In the genomic region with DNA sequence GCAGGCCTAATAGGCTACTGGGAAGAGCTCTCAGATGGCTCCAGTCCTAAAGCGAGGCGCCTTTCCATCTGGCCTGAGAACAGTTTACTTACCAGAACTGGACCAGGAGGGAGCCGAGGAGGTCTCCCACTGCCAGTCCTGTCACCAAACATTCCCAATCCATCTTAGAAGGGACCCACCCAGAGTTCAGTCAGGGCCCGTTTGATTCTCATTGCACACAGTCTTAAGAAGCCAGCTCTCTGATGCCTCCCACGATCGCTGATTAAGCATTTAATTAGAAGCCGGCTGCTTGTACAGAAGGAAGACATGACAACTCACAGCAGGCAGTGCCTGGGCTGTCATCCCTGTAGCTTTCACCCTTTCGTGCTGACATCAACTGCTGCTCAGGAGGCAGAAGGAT, we compare ENCODE assay signal across 12 mouse cellular contexts.
DNase-seq lines count a peak whose midpoint lies in the region; ATAC-seq lines count a peak whose summit lies in the region.
"Had no signal": no experiment of that assay in that cellular context is flagged by ENCODE, and none has a peak within 500 bp of the region (broad histone marks: within the 10 kb centered on the region; RNA-seq: fewer than 3 reads in every experiment).

No protein-coding gene starts in this region.

- no peak overlapping the region for H3K4me3 ChIP-seq in lung, embryonic 16.5 days (ENCODE audit: low read length)
- H3K4me3 ChIP-seq: embryonic facial prominence, embryonic 13.5 days; liver, embryonic 13.5 days had no signal

- peak overlapping the region; percentile 25 for H3K27ac ChIP-seq in lung, embryonic 16.5 days (ENCODE audit: low read length)
- H3K27ac ChIP-seq: embryonic facial prominence, embryonic 13.5 days; liver, embryonic 13.5 days had no signal

- no peak overlapping the region for H3K4me2 ChIP-seq in lung, embryonic 16.5 days (ENCODE audit: low read depth, low read length)
- H3K4me2 ChIP-seq: embryonic facial prominence, embryonic 13.5 days; liver, embryonic 13.5 days had no signal

- H3K9ac ChIP-seq in lung, embryonic 16.5 days (ENCODE audit: low read length): no peak overlapping the region
- H3K9ac ChIP-seq: embryonic facial prominence, embryonic 13.5 days; liver, embryonic 13.5 days had no signal

- H3K36me3 ChIP-seq in lung, embryonic 16.5 days (ENCODE audit: control insufficient read depth, insufficient read depth, low read length): peaks cover 5% of the 10 kb centered on the region
- H3K36me3 ChIP-seq: G1E had no signal

- WGBS in lung, embryonic 16.5 days: 47% methylated on average over 8 of the region's 8 CpGs

- peak; percentile 79 for ATAC-seq in lung, embryonic 16.5 days (ENCODE audit: low read depth)

- no peaks in the 10 kb centered on the region for H3K27me3 ChIP-seq in lung, embryonic 16.5 days (ENCODE audit: control insufficient read depth, insufficient read depth, low read depth, low read length)
- H3K27me3 ChIP-seq: embryonic facial prominence, embryonic 13.5 days; liver, embryonic 13.5 days had no signal

- peak; percentile 18 to 41 for DNase-seq in layer of hippocampus, adult 18-20 months (ENCODE audit: low spot score in 2 of 2)
- no peak for DNase-seq in layer of hippocampus, postnatal 10 days (ENCODE audit: low spot score in 2 of 2)
- peak; percentile 69 for DNase-seq in cerebellum, adult 11-12 months
- peak; percentile 68 to 73 for DNase-seq in cerebellum, postnatal 25 days
- DNase-seq in adrenal gland, adult 18-20 months (ENCODE audit: low spot score in 2 of 2): no peak
- no peak for DNase-seq in adipocyte (ENCODE audit: low spot score)
- DNase-seq: adrenal gland, postnatal 14 days; layer of hippocampus, postnatal 36 days; liver, embryonic 13.5 days had no signal

- no peaks in the 10 kb centered on the region; the same call in 1 of the 2 replicates for H3K4me1 ChIP-seq in lung, embryonic 16.5 days (replicated peaks; ENCODE audit: control insufficient read depth, insufficient read depth, low read length)
- H3K4me1 ChIP-seq: embryonic facial prominence, embryonic 13.5 days; liver, embryonic 13.5 days had no signal

- no peaks in the 10 kb centered on the region for H3K9me3 ChIP-seq in lung, embryonic 16.5 days (ENCODE audit: control insufficient read depth, low read length)
- H3K9me3 ChIP-seq: embryonic facial prominence, embryonic 13.5 days; liver, embryonic 13.5 days had no signal

Comparison
In these comparisons a context has a peak if more than half of its experiments do, and no peak if none do; other contexts are left out.
1. DNase-seq: peak in layer of hippocampus, adult 18-20 months (2 of 2), cerebellum, adult 11-12 months (single experiment) and cerebellum, postnatal 25 days (2 of 2); none in layer of hippocampus, postnatal 10 days (0 of 2), adrenal gland, adult 18-20 months (0 of 2) and adipocyte (single experiment).